Mouse (Mus musculus): Measurements from ENCODE around the gene Arid4a.

DNA sequence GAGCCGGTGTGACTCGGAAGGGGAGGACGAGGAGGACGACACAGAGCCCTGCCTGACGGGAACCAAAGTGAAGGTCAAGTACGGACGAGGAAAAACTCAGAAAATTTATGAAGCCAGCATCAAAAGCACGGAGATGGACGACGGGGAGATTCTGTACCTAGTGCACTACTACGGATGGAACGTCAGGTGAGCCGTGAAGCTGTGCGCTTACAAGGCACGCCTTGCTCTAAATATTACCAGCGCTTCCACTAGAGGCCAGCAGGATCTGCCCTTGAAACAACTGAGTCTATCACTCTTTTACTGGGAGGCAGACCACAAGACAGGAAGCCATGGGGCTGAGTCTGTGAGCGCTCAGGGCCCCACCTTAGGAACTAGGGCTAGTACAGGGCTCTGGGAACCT is 54.1 kb downstream of the Arid4a start:
- no peak for TF ChIP-seq CTCF (IDR thresholded peaks at IDR 0.05; ENCODE audit: extremely low read depth, insufficient read length, insufficient replicate concordance, low read depth, low read length)
- no peak for TF ChIP-seq POLR2A (IDR thresholded peaks at IDR 0.05; ENCODE audit: low read depth, low read length)
